Mouse (Mus musculus) heart, postnatal 0 days (tissue): ENCODE data around the gene Stox2.
"Not testable (repeated sequence)": the region's sequence is repeated elsewhere in the genome, so short reads cannot be mapped to it uniquely, and the experiment has no call there.

Experiments
- CTCF ChIP-seq: IDR thresholded peaks from 2 replicates; pipeline ENCODE4 v1.5.1; 2016; ENCODE audit warnings: antibody characterized with exemption, control low read depth, low read depth
- EP300 ChIP-seq: IDR thresholded peaks from 2 replicates; pipeline ENCODE4 v1.6.1; 2016; ENCODE audit warnings: antibody characterized with exemption, low read depth

DNA sequence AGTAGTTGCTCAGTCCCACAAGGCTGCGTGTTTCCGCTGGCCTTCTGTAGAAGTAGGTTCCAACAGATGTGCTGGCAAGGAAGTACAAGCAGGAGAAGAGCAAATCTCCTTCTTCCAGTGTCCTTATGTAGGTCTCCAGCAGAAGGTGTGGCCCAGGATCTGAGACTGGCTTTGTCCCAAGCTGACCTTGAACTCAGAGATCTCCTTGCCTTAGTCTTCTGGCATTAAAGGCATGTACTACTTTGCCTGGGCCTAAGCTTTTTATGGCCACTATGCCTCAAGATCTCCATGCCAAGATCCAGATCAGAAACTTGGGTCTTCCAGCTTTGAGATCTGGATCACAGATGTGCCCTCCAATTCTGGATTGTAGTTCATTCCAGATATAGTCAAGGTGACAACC is 3.0 kb upstream of the Stox2 start:
- TF ChIP-seq EP300, CTCF: not testable (repeated sequence)
